Mouse (Mus musculus): ENCODE measurements around the gene Golph3. TPM values are rescaled to one million over a fixed set of nuclear protein-coding genes. Genes with fewer than 3 reads are reported as not detected.

Golph3 gene
- 10 to 100 TPM; 89.5 to 92.4 TPM for total RNA-seq (2021)
- long read RNA-seq, transcript Golph3-201 (4 exons, 2,652 nt), result major isoform, 44 of 61 reads
- long read RNA-seq, partial matches to known transcripts, result 9 of 61 reads
- long read RNA-seq, other reads (novel, unspliced or antisense), result 2 of 61 reads

- DNase-seq (ENCODE audit: low spot score in 2 of 2), result peak; percentile 90 to 96
Observed at GRCm38 (mm10) chr15:12321091-12321787, at the start of gene Golph3. TSS of gene Golph3 (plus strand) at chr15:12321450.

DNA sequence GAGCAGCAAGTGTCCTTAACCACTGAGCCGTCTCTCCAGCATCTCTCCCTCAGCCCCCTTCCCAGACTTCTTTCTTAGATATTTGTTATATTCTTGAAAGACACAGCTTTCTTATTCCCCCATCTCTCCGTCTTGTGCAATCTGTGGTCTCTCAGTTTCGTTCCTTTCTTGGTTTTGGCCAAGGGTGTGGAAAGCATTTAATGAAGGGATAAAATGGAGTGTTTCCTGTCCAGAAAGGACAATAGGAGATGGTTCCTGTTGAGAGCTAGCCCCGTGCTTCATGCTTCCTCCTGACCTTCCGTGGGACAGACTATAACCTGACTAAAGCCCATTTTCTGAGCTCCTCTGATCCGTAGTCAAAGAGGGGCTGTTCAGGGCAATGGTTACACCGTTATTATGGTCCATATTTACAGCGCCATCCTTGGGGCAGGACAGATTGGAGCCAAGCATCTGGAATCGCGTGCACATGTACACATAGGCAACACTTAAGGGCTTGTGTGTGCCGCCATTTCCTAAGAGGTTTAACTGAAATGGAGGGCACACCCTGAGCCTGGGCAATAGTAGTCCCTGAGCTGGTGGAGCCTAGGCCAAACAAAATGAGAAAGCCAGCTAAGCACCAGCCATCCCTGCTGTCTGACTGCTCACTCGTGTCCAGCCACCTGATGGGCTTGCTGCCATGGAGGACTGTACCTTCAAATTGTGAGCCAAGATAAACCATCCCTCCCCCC is 47.8 kb upstream of the Golph3 start:
- no peak for DNase-seq (ENCODE audit: low spot score in 2 of 2)

DNA sequence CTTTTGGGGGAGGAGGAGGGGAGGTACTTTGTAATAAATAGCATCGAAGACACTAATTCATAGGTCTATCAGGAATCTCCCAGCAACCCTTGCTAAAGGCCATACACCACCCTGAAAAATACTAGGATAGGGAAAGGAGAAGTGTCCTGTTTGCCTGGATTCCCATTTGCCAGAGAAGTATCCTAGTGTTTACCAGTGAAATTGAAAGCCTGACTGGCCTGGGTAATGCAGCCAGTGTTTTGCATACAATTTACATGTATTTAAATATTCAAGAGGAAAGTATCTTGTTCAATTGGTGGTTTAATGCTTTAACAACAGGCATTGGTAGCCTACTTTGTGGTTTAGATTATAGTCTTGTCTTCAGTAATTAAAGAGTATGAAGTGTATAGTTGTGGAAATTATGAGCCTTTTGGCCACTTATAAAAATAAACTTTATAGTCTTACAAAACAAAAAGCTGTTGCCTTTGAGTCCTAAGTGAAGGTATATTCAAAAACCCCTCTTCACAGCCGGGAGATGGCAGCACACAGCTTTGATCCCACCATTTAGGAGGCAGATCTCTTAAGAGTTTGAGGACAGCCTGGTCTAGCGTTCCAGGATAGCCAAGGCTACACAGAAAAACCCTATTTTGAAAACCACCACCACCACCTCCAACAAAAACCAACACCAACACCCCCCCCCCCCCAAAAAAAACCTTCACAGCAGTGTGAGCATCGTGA is 47.0 kb upstream of the Golph3 start:
- DNase-seq (ENCODE audit: low spot score in 2 of 2), result no peak

GRCm38 (mm10) chr15:12275091-12275623 is 46.1 kb upstream of the Golph3 start:
- DNase-seq (ENCODE audit: low spot score in 2 of 2), result no peak

DNA sequence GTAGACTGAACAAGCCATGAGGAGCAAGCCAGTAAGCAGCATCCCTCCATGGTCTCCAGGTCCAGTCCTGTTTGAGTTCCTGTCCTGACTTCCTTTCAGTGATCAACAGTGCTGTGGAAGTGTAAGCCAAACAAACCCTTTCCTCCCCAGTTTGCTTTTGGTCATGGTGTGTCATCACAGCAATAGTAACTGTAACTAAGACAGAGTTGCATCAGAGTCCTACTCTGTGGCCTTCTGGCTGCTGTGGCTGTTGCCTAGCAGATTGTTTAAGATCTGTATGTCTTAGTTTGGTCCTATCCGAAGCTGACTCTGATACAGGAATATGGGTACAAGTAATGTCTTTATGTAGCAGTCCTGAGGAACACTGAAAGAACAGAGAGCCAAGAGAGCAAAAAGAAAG is 41.4 kb upstream of the Golph3 start:
- DNase-seq (ENCODE audit: low spot score in 2 of 2), result no peak

DNA sequence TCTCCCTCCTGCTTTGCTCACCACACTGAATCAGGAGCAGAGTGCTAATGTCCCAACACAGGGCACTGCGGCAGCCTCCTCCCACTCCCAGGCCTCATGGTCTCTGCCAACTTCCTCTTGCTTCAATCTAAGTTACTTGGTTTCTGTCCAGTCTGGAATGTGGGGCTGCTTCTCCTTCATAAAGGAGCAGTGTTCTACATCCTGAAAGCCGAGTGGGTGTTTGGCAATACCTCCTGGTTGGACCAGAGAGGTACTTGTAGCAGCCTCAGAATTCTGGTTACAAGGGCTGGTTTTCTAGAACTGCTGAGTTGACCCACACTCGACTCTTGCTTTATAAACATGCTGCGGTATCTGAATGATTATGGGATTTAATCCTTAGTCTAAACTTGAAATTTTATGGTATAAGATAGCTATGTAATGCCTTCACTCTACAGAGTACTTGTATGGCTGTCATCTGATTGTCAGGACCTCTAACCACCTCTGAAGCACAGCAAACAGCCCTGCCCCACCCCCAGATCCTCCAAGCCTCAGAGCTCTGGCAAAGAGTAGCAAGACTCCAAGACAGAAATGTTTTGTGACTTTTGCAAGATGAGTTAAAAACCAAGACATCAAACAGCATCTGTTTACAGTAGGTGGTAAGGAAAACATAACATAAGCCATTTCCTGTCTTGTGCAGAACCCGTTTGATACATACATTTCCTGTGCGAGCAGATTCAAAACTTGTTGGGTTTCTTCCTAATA is 36.3 kb upstream of the Golph3 start:
- DNase-seq (ENCODE audit: low spot score in 2 of 2), result peak in 1 of 2 experiments; percentile 35

DNA sequence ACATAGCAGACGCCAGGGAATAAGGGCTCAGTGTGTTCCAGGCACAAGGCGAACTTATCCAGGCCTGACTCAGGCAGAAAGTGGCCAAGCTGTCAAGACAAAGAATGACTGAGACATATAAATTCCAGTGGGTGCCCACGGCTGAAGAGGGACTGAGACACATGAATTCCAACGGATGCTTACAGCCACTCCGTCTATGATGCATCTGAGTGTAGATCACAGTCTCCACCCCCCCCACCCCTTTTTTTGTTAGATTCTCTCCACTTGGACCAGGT is 35.8 kb upstream of the Golph3 start:
- DNase-seq (ENCODE audit: low spot score in 2 of 2), result no peak

- DNase-seq (ENCODE audit: low spot score in 2 of 2), result no peak
Observed at GRCm38 (mm10) chr15:12290330-12290729, 30.9 kb upstream of the Golph3 start.

GRCm38 (mm10) chr15:12291757-12292156 is 29.5 kb upstream of the Golph3 start:
- DNase-seq (ENCODE audit: low spot score in 2 of 2), result no peak

- DNase-seq (ENCODE audit: low spot score in 2 of 2), result no peak
Observed at GRCm38 (mm10) chr15:12296228-12296627, 25.0 kb upstream of the Golph3 start.

GRCm38 (mm10) chr15:12298231-12298737 is 23.0 kb upstream of the Golph3 start:
- DNase-seq (ENCODE audit: low spot score in 2 of 2), result no peak

GRCm38 (mm10) chr15:12301771-12302170 is 19.5 kb upstream of the Golph3 start:
- no peak for DNase-seq (ENCODE audit: low spot score in 2 of 2)

GRCm38 (mm10) chr15:12306188-12307071 is 14.8 kb upstream of the Golph3 start:
- no peak for DNase-seq (ENCODE audit: low spot score in 2 of 2)

- DNase-seq (ENCODE audit: low spot score in 2 of 2), result no peak
Observed at GRCm38 (mm10) chr15:12307114-12307513, 14.1 kb upstream of the Golph3 start.

DNA sequence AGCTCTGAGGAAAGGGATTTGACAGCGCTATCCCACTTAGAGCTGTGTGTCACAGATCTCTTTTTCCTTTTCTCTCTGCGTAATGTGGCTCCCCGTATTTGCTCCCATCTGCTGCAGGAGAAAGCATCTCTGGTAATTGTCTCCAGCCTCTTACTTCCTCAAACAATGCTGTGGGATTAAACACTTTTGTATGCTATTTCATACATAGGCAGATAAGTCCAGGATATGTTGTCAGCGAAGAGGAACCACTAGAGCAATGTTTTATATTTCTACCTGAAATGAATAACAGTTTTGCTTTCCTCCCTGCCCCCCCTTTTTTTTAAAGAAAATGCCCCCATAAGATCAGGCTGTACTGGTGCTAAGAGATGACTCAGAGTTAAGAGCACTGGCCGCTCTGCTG is 12.7 kb upstream of the Golph3 start:
- no peak for DNase-seq (ENCODE audit: low spot score in 2 of 2)

DNA sequence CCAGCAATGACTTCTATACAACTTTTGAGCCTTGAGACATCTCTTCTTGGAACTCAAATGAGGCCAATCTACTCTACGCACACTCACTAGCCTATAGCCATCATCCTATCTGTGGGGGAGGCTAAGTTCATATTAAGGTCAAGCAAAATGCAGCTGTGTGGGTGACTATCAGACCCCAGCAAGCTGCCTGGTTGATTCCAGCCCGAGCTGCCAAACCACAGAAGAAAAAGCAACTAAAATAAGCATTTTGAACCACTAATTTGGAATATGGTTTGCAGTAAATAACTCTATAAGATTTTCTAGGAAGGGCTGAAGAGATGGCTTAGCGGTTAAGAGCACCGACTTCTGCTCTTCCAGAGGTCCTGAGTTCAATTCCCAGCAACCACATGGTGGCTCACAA is 10.6 kb upstream of the Golph3 start:
- DNase-seq (ENCODE audit: low spot score in 2 of 2), result no peak

DNA sequence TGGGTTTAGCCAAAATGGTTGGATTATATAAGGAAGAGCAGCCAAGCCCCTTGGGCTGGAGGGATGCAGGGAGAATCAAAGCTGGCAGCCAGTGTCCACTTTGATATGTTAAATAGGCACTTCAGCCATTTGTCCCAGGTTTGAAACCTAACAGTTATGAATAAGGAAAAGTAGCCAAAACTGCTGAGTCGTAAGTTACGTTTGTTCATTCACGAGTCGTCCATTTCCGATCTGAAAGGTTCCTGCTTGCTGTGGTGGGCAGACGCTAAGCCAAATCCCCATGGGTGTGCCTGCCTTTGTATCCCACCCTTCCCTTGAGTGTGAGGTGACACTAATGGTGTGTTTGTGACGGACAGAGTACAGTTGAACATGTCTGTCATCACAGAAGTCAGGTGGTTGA is 9.8 kb upstream of the Golph3 start:
- DNase-seq (ENCODE audit: low spot score in 2 of 2), result no peak

DNA sequence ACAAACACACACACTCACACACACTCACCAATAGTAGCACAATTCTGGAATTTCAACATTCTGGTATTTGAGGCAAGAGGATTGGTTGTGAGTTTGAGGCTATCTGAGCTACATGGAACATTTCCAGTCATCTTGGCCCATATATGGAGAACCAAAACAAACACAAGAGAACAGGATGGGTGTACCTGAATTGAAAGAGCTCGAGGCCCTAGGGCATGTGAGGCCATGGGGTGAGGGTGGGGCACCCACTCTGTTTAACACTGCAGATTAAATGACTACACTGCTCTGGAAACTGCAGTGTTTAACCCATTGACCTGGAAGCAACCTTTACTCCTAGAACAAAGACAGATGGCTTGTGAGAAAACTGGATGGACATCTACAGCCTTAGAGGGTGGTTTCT is 8.0 kb upstream of the Golph3 start:
- DNase-seq (ENCODE audit: low spot score in 2 of 2), result no peak

- no peak for DNase-seq (ENCODE audit: low spot score in 2 of 2)
Observed at GRCm38 (mm10) chr15:12314584-12314983, 6.7 kb upstream of the Golph3 start.

DNA sequence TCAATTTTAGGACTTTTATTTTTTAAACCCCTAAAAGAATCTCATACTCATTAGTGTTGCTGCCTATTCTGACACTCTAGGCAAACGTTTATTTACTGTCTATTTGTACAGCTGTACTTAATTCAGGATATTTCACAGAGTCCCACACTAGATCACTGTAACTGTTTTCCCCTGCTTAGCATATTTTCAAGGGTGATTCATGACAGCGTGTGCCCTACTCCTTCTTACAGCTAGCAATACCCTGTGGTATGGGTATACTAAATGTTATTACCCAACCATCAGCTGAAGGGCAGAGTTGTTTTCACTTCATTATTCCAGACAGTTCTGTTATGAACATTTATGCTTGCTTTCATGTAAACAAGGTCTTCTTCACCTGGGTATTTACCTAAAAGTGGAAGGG is 5.3 kb upstream of the Golph3 start:
- no peak for DNase-seq (ENCODE audit: low spot score in 2 of 2)
